Mouse (Mus musculus): ENCODE results near the gene Ramp1. TPM values are rescaled to one million over a fixed set of nuclear protein-coding genes. Genes with fewer than 3 reads are reported as not detected.

Gene Ramp1
- 10 to 100 TPM; 19.0 to 29.3 TPM for total RNA-seq (2021)
- long read RNA-seq, experiment 1, transcript Ramp1-201 (3 exons, 2,325 nt), result major isoform, 52 of 55 reads
- long read RNA-seq, experiment 1, partial matches to known transcripts, result 2 of 55 reads
- long read RNA-seq, experiment 1, other reads (novel, unspliced or antisense), result 1 of 55 reads
- long read RNA-seq, experiment 2, transcript Ramp1-201 (3 exons, 2,325 nt), result major isoform, 53 of 61 reads
- long read RNA-seq, experiment 2, partial matches to known transcripts, result 4 of 61 reads
- long read RNA-seq, experiment 2, other reads (novel, unspliced or antisense), result 3 of 61 reads

- peak; percentile 82 for DNase-seq
- peak within 1 kb of the TSS; percentile 81 for H3K27ac ChIP-seq
- intact Hi-C loops (cut with DNase I), result loop anchor here (1.0 to 2.0 kb wide), 3 partner anchors 32 to 207 kb away; no protein-coding TSS in a partner anchor
- TF ChIP-seq CTCF (IDR thresholded peaks at IDR 0.05), result peak; percentile 9; the same call in 1 of the 2 replicates
- peak within 1 kb of the TSS; percentile 77 for H3K4me3 ChIP-seq
Measured at GRCm38 (mm10) chr1:91179533-91180173, at the start of gene Ramp1. TSS of gene Ramp1 (plus strand) at chr1:91179822.

DNA sequence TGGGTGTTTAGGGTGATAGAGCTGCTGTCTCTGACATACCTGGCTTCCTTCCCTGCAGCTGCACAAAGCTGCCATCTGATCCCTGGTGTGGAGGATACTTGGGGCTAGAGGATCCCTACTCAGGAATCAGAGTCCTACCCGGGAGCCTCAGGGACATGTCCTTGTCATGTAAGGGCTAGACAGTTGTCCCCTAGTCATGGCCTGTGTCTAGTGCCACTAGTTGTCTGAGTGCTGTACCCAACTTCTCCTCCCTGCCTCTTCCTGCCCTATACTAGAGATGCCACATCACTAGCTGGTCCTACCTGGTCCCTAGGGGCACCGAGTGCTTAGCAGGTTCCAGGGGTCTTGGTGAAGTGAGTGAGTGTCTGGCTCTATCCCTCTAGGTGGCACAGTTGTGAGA is 42.6 kb upstream of the Ramp1 start:
- DNase-seq, result no peak
- no peak overlapping the region for H3K4me3 ChIP-seq
- TF ChIP-seq CTCF (IDR thresholded peaks at IDR 0.05), result no peak
- H3K27ac ChIP-seq, result no peak overlapping the region
- intact Hi-C loops (cut with DNase I), result no loop called here

GRCm38 (mm10) chr1:91144813-91145212 is 34.8 kb upstream of the Ramp1 start, which contains the start of gene Rbm44:
TSS of gene Rbm44 (plus strand) at chr1:91145089.
- intact Hi-C loops (cut with DNase I), result no loop called here
- Histone ChIP-seq H3K4me3 (no peak within 1 kb of the TSS), H3K27ac (no peak within 1 kb of the TSS)
- no peak for DNase-seq
- TF ChIP-seq CTCF (IDR thresholded peaks at IDR 0.05), result no peak

- DNase-seq, result no peak
- intact Hi-C loops (cut with DNase I), result no loop called here
- no peak overlapping the region for H3K27ac ChIP-seq
- no peak for TF ChIP-seq CTCF (IDR thresholded peaks at IDR 0.05)
- no peak overlapping the region for H3K4me3 ChIP-seq
Measured at GRCm38 (mm10) chr1:91151509-91151908, 28.1 kb upstream of the Ramp1 start.

GRCm38 (mm10) chr1:91166798-91167197 is 12.8 kb upstream of the Ramp1 start:
- DNase-seq, result no peak
- no peak for TF ChIP-seq CTCF (IDR thresholded peaks at IDR 0.05)
- no peak overlapping the region for H3K4me3 ChIP-seq
- intact Hi-C loops (cut with DNase I), result no loop called here
- H3K27ac ChIP-seq, result no peak overlapping the region

GRCm38 (mm10) chr1:91169157-91169556 is 10.5 kb upstream of the Ramp1 start:
- intact Hi-C loops (cut with DNase I), result no loop called here
- H3K4me3 ChIP-seq, result no peak overlapping the region
- TF ChIP-seq CTCF (IDR thresholded peaks at IDR 0.05), result no peak
- H3K27ac ChIP-seq, result no peak overlapping the region
- no peak for DNase-seq

DNA sequence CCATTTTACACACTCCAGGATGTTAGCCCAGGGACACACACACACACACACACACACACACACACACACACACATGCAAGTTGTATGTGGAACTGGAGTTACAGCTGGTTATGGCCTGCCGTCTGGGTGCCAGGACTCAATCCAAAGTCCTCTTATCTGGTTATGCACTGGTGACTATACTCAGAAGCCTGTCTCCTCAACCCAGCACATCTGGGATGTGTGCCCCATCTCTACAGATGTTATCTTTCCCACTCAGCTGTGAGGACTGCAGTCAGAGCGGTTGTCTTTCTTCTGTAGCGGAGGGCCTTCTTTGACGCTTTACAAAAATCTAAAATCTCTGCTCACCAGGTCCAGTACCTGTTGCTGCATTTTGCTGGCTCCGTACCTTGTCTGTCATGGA is 4.8 kb upstream of the Ramp1 start:
- DNase-seq, result no peak
- no peak overlapping the region for H3K27ac ChIP-seq
- H3K4me3 ChIP-seq, result no peak overlapping the region
- intact Hi-C loops (cut with DNase I), result no loop called here
- TF ChIP-seq CTCF (IDR thresholded peaks at IDR 0.05), result no peak

- intact Hi-C loops (cut with DNase I), result no loop called here
- no peak overlapping the region for H3K27ac ChIP-seq
- H3K4me3 ChIP-seq, result no peak overlapping the region
Measured at GRCm38 (mm10) chr1:91176026-91176425, 3.6 kb upstream of the Ramp1 start.

DNA sequence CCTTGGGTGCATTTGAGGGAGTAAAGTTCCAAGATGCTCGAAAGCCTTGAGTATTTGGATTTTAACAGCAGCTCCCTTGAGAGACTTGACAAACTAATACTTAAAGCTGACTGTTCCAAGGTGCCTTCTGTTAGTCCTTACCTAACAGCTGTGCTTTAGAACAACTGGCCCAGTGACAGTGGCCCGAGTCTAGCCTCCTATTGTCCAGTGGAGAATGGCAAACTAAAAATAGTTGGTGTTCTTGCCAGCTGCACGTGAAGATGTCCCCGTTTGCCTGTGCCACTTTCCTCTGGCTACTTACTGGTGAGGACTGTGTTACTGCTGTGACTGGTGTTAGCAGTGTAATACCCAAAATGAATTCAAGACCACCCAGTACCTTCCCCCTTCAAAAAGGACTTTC is 2.8 kb upstream of the Ramp1 start:
- intact Hi-C loops (cut with DNase I), result no loop called here
- Histone ChIP-seq H3K4me3 (no peak overlapping the region), H3K27ac (no peak overlapping the region)
- no peak for TF ChIP-seq CTCF (IDR thresholded peaks at IDR 0.05)
- DNase-seq, result no peak

More at GRCm38 (mm10) chr1:91176026-91176425, 3.6 kb upstream of the Ramp1 start:
- TF ChIP-seq CTCF (IDR thresholded peaks at IDR 0.05), result no peak
- DNase-seq, result no peak

GRCm38 (mm10) chr1:91179086-91179485 is 536 bp upstream of the Ramp1 start:
- peak overlapping the region; percentile 77 for H3K4me3 ChIP-seq
- intact Hi-C loops (cut with DNase I), result loop anchor here (1.0 to 2.0 kb wide), 3 partner anchors 32 to 206 kb away; no protein-coding TSS in a partner anchor
- DNase-seq, result peak; percentile 82
- peak overlapping the region; percentile 81 for H3K27ac ChIP-seq
- peak; percentile 94 for TF ChIP-seq CTCF (IDR thresholded peaks at IDR 0.05)

GRCm38 (mm10) chr1:91180174-91180565 is 548 bp downstream of the Ramp1 start:
- Histone ChIP-seq H3K27ac (peak overlapping the region; percentile 81), H3K4me3 (peak overlapping the region; percentile 77)
- no peak for DNase-seq
- intact Hi-C loops (cut with DNase I), result no loop called here
- TF ChIP-seq CTCF (IDR thresholded peaks at IDR 0.05), result no peak

DNA sequence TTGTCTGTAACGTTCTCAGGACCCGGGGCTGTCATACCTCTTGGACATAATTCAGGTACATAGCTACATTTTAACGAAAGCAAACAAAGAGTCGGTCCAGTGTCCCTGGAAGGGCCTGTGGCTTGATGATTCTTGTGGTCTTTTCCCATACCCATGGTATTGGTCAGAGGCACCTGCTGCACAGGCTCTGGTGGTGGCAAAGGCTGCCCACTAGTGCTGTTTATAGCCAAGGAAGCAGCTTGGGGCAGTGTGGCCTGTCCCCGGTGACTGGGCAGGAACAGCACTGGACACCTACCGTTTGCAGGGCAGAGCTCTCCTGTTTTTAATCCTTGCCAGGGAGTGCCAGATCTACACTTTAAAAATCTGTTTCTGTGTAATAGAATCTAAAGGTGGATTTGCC is 1.1 kb downstream of the Ramp1 start:
- intact Hi-C loops (cut with DNase I), result no loop called here
- DNase-seq, result peak; percentile 60
- TF ChIP-seq CTCF (IDR thresholded peaks at IDR 0.05), result no peak
- Histone ChIP-seq H3K4me3 (peak overlapping the region; percentile 77), H3K27ac (peak overlapping the region; percentile 81)

DNA sequence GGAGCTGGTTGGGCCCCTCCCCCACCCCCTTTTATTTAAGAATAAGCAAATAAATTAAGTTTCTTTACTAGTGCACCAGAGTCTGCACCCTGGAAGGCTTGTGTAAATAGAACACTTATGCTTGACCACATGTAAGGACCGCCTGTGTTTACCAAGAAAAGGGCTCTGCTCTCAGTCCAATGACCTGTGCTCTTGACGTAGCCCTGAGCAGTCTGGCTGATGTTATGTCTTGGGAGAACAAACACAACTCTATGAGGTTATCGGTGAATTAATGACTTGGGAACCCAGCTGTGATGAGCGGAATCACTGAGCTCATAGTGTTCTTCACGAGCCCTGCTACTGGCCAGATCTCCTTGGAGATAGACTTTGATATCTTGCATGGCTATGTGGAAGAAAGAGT is 1.6 kb downstream of the Ramp1 start:
- no peak for DNase-seq
- Histone ChIP-seq H3K4me3 (peak overlapping the region; percentile 77), H3K27ac (peak overlapping the region; percentile 81)
- intact Hi-C loops (cut with DNase I), result no loop called here
- TF ChIP-seq CTCF (IDR thresholded peaks at IDR 0.05), result no peak
